Comparison of ENCODE assay signal across 38 mouse cellular contexts in genomic region chr13:111622425-111622824, GRCm38 (mm10). TPM values are rescaled to one million over a fixed set of nuclear protein-coding genes. Genes with fewer than 3 reads are reported as not detected.
"Had no signal": no experiment of that assay in that cellular context is flagged by ENCODE, and none has a peak within 500 bp of the region (broad histone marks: within the 10 kb centered on the region; RNA-seq: fewer than 3 reads in every experiment).

No protein-coding gene starts in this region.

- H3K36me3 ChIP-seq: heart, embryonic 10.5 days; heart, embryonic 12.5 days; hindbrain, embryonic 10.5 days; hindbrain, embryonic 12.5 days; kidney, embryonic 15.5 days; limb, embryonic 10.5 days; limb, embryonic 12.5 days had no signal

- H3K9me3 ChIP-seq: heart, embryonic 10.5 days; heart, embryonic 12.5 days; hindbrain, embryonic 10.5 days; hindbrain, embryonic 12.5 days; kidney, embryonic 15.5 days; limb, embryonic 10.5 days; limb, embryonic 12.5 days had no signal

- H3K4me2 ChIP-seq: heart, embryonic 12.5 days; hindbrain, embryonic 12.5 days; hindbrain, embryonic 14.5 days; kidney, embryonic 15.5 days; limb, embryonic 12.5 days had no signal

- ATAC-seq: hindbrain, embryonic 16.5 days; inflammation-experienced regulatory T-cells, adult 6 months had no signal

- H3K4me1 ChIP-seq: heart, embryonic 10.5 days; heart, embryonic 12.5 days; hindbrain, embryonic 12.5 days; kidney, embryonic 15.5 days; limb, embryonic 10.5 days; limb, embryonic 12.5 days had no signal

- DNase-seq: gastrocnemius, adult 2 months; gastrocnemius, postnatal 10 days; gastrocnemius, postnatal 25 days; heart, adult 18-20 months; heart, postnatal 10 days; heart, postnatal 4 days; kidney, adult 11 months; kidney, adult 2 months; kidney, adult 9 months; kidney, postnatal 14 days; kidney, postnatal 36 days; liver had no signal

- H3K27ac ChIP-seq: gastrocnemius, adult 2 months; heart, embryonic 10.5 days; hindbrain, embryonic 10.5 days; hindbrain, embryonic 12.5 days; hindbrain, embryonic 14.5 days; kidney, embryonic 15.5 days; kidney, postnatal 0 days; layer of hippocampus, adult 2 months; left cerebral cortex, adult 2 months; limb, embryonic 10.5 days; limb, embryonic 12.5 days had no signal

- H3K9ac ChIP-seq: heart, embryonic 12.5 days; hindbrain, embryonic 12.5 days; hindbrain, embryonic 14.5 days; kidney, embryonic 15.5 days; limb, embryonic 12.5 days had no signal

- H3K27me3 ChIP-seq: heart, embryonic 12.5 days; hindbrain, embryonic 12.5 days; kidney, embryonic 15.5 days; limb, embryonic 12.5 days had no signal

- H3K4me3 ChIP-seq: gastrocnemius, adult 2 months; heart, embryonic 10.5 days; heart, embryonic 12.5 days; hindbrain, embryonic 10.5 days; hindbrain, embryonic 12.5 days; kidney, embryonic 15.5 days; layer of hippocampus, adult 2 months; left cerebral cortex, adult 2 months; limb, embryonic 10.5 days; limb, embryonic 12.5 days had no signal

RNA-seq across cellular contexts. Expression of gene Gm10198, which starts 29.8 kb away (rescaled TPM):
- total RNA-seq: gastrocnemius, adult 2 months; gastrocnemius, postnatal 10 days; gastrocnemius, postnatal 25 days; gastrocnemius, postnatal 4 days; granulocyte monocyte progenitor cell, adult 5-6 weeks; heart, adult 18-20 months; heart, adult 8-10 months; heart, postnatal 10 days; heart, postnatal 25 days; heart, postnatal 4 days; layer of hippocampus, adult 2 months; layer of hippocampus, postnatal 10 days; layer of hippocampus, postnatal 25 days; left cerebral cortex, adult 2 months; left cerebral cortex, postnatal 14 days; left cerebral cortex, postnatal 36 days had no signal
- polyA plus RNA-seq: frontal cortex, adult 2 months; heart, embryonic 10.5 days; heart, embryonic 12.5 days; heart, embryonic 14.5 days; heart, embryonic 16.5 days; hindbrain, embryonic 10.5 days; hindbrain, embryonic 12.5 days; hindbrain, embryonic 14.5 days; hindbrain, embryonic 16.5 days; inflammation-experienced regulatory T-cells, adult 6 months; kidney, adult 2 months; kidney, embryonic 15.5 days; kidney, postnatal 0 days; large intestine, adult 2 months; limb, embryonic 10.5 days; limb, embryonic 12.5 days; limb, embryonic 14.5 days had no signal
